Mouse (Mus musculus) limb, embryonic 14.5 days (tissue): ENCODE data around the gene Glmp. TPM values are rescaled to one million over a fixed set of nuclear protein-coding genes. Genes with fewer than 3 reads are reported as not detected.

Experiments used
- ATAC-seq: fragments of 200-750 bp; cut with Nextera tagmentation; 2 replicates; pipeline ENCODE4 v1.8.0; 2017; ENCODE audit warnings: low read depth, moderate number of reproducible peaks, moderate TSS enrichment; ENCODE audit not compliant: low FRiP score
- DNase-seq: peaks from one replicate; pipeline ENCODE4 v3.0.0-alpha.2; 2015; ENCODE audit warnings: low spot score
- H3K27ac ChIP-seq: fragments of 300-500 bp; sonication (generic); replicated peaks from 2 replicates; pipeline ENCODE4 v1.5.1; 2014; ENCODE audit warnings: low read depth, mild to moderate bottlenecking, low read length, moderate library complexity, mixed read lengths
- H3K27me3 ChIP-seq: fragments of 300-500 bp; sonication (generic); 2 replicates; pipeline ENCODE4 v1.6.1; 2014; ENCODE audit warnings: low read length, mixed read lengths; ENCODE audit not compliant: control insufficient read depth, insufficient read depth
- H3K36me3 ChIP-seq: fragments of 300-500 bp; sonication (generic); 2 replicates; pipeline ENCODE4 v1.6.1; 2014; ENCODE audit warnings: mild to moderate bottlenecking, low read length, moderate library complexity, mixed read lengths; ENCODE audit not compliant: control insufficient read depth, insufficient read depth
- H3K4me1 ChIP-seq: fragments of 300-500 bp; sonication (generic); 2 replicates; pipeline ENCODE4 v1.6.1; 2014; ENCODE audit warnings: antibody characterized with exemption, low read length, mixed read lengths; ENCODE audit not compliant: control insufficient read depth, insufficient read depth
- H3K4me2 ChIP-seq: fragments of 300-500 bp; sonication (generic); replicated peaks from 2 replicates; pipeline ENCODE4 v1.6.1; 2014; ENCODE audit warnings: low read depth, mild to moderate bottlenecking, low read length, moderate library complexity; ENCODE audit not compliant: severe bottlenecking
- H3K4me3 ChIP-seq: fragments of 300-500 bp; sonication (generic); replicated peaks from 2 replicates; pipeline ENCODE4 v1.5.1; 2014; ENCODE audit warnings: low read length
- H3K9ac ChIP-seq: fragments of 300-500 bp; sonication (generic); 2 replicates; pipeline ENCODE4 v1.6.1; 2014; ENCODE audit warnings: mild to moderate bottlenecking, low read depth, low read length, moderate library complexity; ENCODE audit not compliant: severe bottlenecking
- H3K9me3 ChIP-seq: fragments of 300-500 bp; sonication (generic); 2 replicates; pipeline ENCODE4 v1.6.1; 2016; ENCODE audit warnings: low read length; ENCODE audit not compliant: control insufficient read depth
- POLR2A ChIP-seq: fragments of 200-500 bp; IDR thresholded peaks from 2 replicates; pipeline ENCODE4 v1.8.0; 2012; ENCODE audit warnings: inconsistent platforms, mild to moderate bottlenecking, moderate library complexity, borderline replicate concordance; ENCODE audit not compliant: insufficient read depth, insufficient read length; ENCODE audit errors: extremely low read depth
- WGBS: fragments of 180-500 bp; shearing (Covaris S2); extraction: QIAGEN DNeasy Blood & Tissue Kit; methylation state at CpG from one replicate; pipeline ENCODE4 v1.1.7; 2014; 5-methylcytosine and 5-hydroxymethylcytosine counted together
- polyA plus RNA-seq, 2 experiments: library from polyadenylated mRNA; depleted of rRNA in 1 of 2; stranded (reverse) in 1 of 2; unstranded in 1 of 2; fragments of >200 nt; fragmentation: Nextera tagmentation in 1 of 2; extraction: Ambion mirVana in 1 of 2; gene quantifications; 2 replicates each; pipeline versions ENCODE4 v1.2.1 to v1.2.3; 2012 to 2014

Gene Glmp
- polyA plus RNA-seq, 2 experiments = 127 to 131 TPM

DNA sequence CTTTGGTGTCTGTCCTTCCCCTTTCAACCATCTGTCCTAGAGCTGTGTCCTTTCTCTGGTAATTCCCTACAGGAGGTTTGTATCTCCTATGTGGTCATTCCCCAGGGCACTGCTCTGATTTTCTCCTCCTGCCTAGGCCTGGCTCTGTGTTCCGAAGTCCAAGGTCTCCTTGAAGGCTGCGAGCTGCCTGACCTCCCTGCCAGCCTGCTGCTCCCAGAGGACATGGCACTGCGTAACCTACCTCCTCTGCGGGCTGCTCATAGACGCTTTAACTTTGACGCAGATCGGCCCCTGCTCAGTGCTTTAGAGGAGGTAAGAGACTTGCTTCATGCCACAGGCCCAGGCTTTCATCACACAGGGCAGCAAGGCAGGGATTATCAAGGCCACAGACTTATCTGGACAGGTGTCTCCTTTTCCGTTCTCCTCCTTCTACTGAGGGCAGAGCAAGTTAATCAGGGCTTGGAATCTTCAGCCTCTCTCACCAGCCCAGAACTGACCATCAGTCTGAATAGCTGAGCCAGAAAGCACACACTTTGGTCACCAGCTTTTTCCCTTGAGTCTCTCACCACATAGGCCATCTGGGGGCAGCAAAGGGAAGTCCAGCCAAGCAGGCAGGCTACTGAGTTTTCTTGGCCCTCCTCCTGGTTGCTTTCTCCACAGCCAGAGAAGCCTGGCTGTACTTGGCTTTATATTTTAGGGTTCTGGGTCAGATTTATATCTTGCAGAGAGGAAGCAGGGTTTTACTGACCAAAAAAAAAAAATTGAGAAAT is 29.8 kb downstream of the Glmp start:
- no peak for TF ChIP-seq POLR2A
- H3K27me3 ChIP-seq = no peaks in the 10 kb centered on the region
- no peak overlapping the region for H3K9ac ChIP-seq
- no peak overlapping the region for H3K27ac ChIP-seq
- no peak overlapping the region for H3K4me3 ChIP-seq
- H3K9me3 ChIP-seq = no peaks in the 10 kb centered on the region
- DNase-seq (no peak), ATAC-seq (no peak)
- H3K4me1 ChIP-seq = no peaks in the 10 kb centered on the region
- WGBS = 96% methylated on average over 8 of the region's 8 CpGs
- peaks cover 100% of the 10 kb centered on the region for H3K36me3 ChIP-seq
- H3K4me2 ChIP-seq = no peak overlapping the region

DNA sequence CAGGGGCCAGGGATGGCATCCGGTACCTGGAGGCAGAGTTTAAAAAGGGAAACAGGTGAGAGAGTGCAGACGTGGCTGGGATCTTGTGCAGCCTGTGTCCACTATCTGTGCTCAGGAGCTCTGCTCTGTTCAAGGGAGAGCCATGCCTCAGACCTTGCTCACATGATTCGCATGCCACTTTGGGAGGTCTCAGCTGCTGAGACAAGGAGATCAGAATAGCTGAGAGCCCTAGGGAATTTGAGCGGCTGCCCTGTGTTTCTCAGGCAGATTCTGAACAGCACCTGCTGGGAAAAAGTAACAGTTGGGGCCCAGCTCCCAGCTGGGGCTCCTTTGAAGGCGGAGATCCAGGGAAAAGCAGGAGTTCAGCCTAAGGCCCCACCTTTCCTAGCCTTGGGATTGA is 34.8 kb downstream of the Glmp start:
- no peak overlapping the region for H3K27ac ChIP-seq
- H3K4me1 ChIP-seq = 0 out of 2 replicates have a peak, but pooled peaks cover 3% of the 10 kb centered on the region
- H3K4me2 ChIP-seq = no peak overlapping the region
- H3K9ac ChIP-seq = no peak overlapping the region
- WGBS = 72% methylated on average over 5 of the region's 5 CpGs
- no peaks in the 10 kb centered on the region for H3K9me3 ChIP-seq
- H3K27me3 ChIP-seq = no peaks in the 10 kb centered on the region
- DNase-seq (no peak), ATAC-seq (0 out of 2 replicates have a peak, but pooled peaks have one; percentile 18)
- no peak for TF ChIP-seq POLR2A
- H3K4me3 ChIP-seq = no peak overlapping the region
- peaks cover 77% of the 10 kb centered on the region for H3K36me3 ChIP-seq

DNA sequence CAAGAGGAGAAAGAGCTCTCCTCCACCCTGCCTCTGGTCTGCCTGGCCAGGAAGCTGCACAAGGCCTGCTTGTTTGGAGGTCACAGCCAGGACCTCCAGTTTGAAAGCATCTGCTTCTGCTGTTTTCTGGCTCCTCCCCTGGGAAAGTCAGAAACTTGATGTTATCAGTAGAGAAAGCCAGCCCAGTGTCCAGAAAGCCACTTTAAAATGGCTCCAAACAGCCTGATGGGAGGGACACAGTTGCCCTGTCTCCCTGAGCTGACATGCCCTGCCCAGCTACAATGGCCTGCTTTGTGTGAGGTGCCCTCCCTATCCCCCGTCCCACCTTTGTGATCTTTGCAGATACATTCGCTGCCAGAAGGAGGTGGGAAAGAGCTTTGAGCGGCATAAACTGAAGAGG is 35.2 kb downstream of the Glmp start:
- H3K9ac ChIP-seq = no peak overlapping the region
- 65% methylated on average over 3 of the region's 3 CpGs for WGBS
- no peak overlapping the region for H3K27ac ChIP-seq
- H3K27me3 ChIP-seq = peaks cover 3% of the 10 kb centered on the region; the same call in 1 of the 2 replicates
- no peak overlapping the region for H3K4me3 ChIP-seq
- H3K36me3 ChIP-seq = peaks cover 73% of the 10 kb centered on the region
- DNase-seq = no peak
- no peak for TF ChIP-seq POLR2A
- H3K9me3 ChIP-seq = no peaks in the 10 kb centered on the region
- ATAC-seq = no peak
- H3K4me2 ChIP-seq = no peak overlapping the region
- 0 out of 2 replicates have a peak, but pooled peaks cover 5% of the 10 kb centered on the region for H3K4me1 ChIP-seq

GRCm38 (mm10) chr3:88361096-88361495 is 36.3 kb downstream of the Glmp start:
- H3K27me3 ChIP-seq = peaks cover 14% of the 10 kb centered on the region
- no peak for ATAC-seq
- DNase-seq = no peak
- TF ChIP-seq POLR2A = no peak
- H3K4me3 ChIP-seq = no peak overlapping the region
- WGBS = 65% methylated on average over 6 of the region's 6 CpGs
- H3K9me3 ChIP-seq = no peaks in the 10 kb centered on the region
- H3K4me1 ChIP-seq = 0 out of 2 replicates have a peak, but pooled peaks cover 5% of the 10 kb centered on the region
- H3K36me3 ChIP-seq = peaks cover 62% of the 10 kb centered on the region
- H3K4me2 ChIP-seq = no peak overlapping the region
- H3K27ac ChIP-seq = no peak overlapping the region
- H3K9ac ChIP-seq = no peak overlapping the region

DNA sequence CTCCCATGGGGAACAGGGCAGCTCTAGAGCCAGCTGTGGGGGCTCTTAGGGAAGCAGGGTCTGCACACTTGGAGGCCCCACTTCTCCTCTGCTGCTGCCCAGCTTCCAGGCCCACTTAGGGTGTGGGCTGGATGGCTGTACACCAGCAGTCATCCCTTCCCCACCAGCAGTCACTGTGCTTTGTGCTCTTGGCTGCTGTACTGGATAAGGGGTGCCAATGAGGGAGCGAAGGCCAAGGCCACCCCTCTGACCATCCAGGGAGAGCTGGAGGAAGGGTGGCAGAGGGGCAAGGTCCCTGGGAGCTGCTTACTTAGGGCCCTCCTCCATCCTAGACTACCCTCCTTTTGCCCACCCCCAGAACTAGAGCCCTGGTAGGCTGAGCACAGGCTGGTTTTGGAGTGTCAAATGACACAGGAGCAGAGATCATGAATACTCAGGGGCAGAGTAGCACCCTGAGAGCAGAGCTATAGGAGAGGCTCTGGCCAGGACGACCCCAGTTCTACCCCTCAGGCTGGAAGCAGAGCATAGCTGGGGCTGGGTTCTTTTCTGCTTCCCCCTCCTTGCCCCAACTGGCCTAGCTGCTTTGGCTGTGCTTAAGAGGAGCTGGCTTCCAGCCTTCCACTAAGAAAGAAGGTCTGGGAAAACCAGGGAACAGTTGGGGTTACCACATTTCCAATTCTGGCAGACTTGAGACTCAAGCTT is 36.9 kb downstream of the Glmp start:
- Histone ChIP-seq H3K36me3 (peaks cover 56% of the 10 kb centered on the region), H3K4me2 (no peak overlapping the region), H3K4me1 (0 out of 2 replicates have a peak, but pooled peaks cover 5% of the 10 kb centered on the region), H3K9ac (no peak overlapping the region), H3K4me3 (no peak overlapping the region), H3K27me3 (peaks cover 16% of the 10 kb centered on the region), H3K9me3 (no peaks in the 10 kb centered on the region), H3K27ac (no peak overlapping the region)
- ATAC-seq = no peak
- WGBS = 93% methylated on average over 2 of the region's 2 CpGs
- DNase-seq = no peak
- no peak for TF ChIP-seq POLR2A
